Mouse (Mus musculus) G1E (cell line): ENCODE data around the gene Gsdma. TPM values are rescaled to one million over a fixed set of nuclear protein-coding genes. Genes with fewer than 3 reads are reported as not detected.
"Not testable (repeated sequence)": the region's sequence is repeated elsewhere in the genome, so short reads cannot be mapped to it uniquely, and the experiment has no call there.

Experiments used
- ATAC-seq: 2 replicates; pipeline ENCODE4 v1.8.0; 2016; ENCODE audit warnings: mild to moderate bottlenecking; ENCODE audit not compliant: insufficient number of reproducible peaks, poor library complexity, low FRiP score, severe bottlenecking; ENCODE audit errors: extremely low read depth
- DNase-seq: peaks from one replicate; pipeline ENCODE4 v3.0.0; 2012; ENCODE audit warnings: low spot score
- H3K27me3 ChIP-seq: 2 replicates; pipeline ENCODE4 v1.6.1; 2012; ENCODE audit warnings: mild to moderate bottlenecking, low read length, inconsistent platforms; ENCODE audit not compliant: insufficient read depth
- H3K36me3 ChIP-seq: replicated peaks from 2 replicates; pipeline ENCODE3; 2012; ENCODE audit warnings: mild to moderate bottlenecking, inconsistent platforms
- H3K4me1 ChIP-seq: 2 replicates; pipeline ENCODE4 v1.6.1; 2012; ENCODE audit warnings: low read depth, low read length, inconsistent platforms, mixed read lengths; ENCODE audit not compliant: insufficient read depth
- H3K4me3 ChIP-seq: 2 replicates; pipeline ENCODE4 v1.5.1; 2012; ENCODE audit warnings: low read depth, mild to moderate bottlenecking, inconsistent platforms, low read length, moderate library complexity, mixed read lengths
- H3K9me3 ChIP-seq: replicated peaks from 2 replicates; pipeline ENCODE4 v1.6.1; 2012; ENCODE audit warnings: inconsistent platforms
- CTCF ChIP-seq: IDR thresholded peaks from 2 replicates; pipeline ENCODE4 v1.5.1; 2012; ENCODE audit warnings: low read depth, low read length, inconsistent platforms, mixed read lengths
- GATA1 ChIP-seq: IDR thresholded peaks from 2 replicates; pipeline ENCODE4 v1.6.1; 2012; ENCODE audit warnings: borderline replicate concordance, low read length, inconsistent platforms, mixed read lengths
- GATA2 ChIP-seq: IDR thresholded peaks from 2 replicates; pipeline ENCODE4 v1.6.1; 2012; ENCODE audit warnings: low read depth, low read length, inconsistent platforms, borderline replicate concordance
- POLR2AphosphoS5 ChIP-seq: IDR thresholded peaks from 2 replicates; pipeline ENCODE4 v1.6.1; 2012; ENCODE audit warnings: low read depth, low read length, inconsistent platforms; ENCODE audit not compliant: insufficient replicate concordance
- TAL1 ChIP-seq: conservative IDR thresholded peaks from 2 replicates; pipeline ENCODE4 v1.6.1; 2012; ENCODE audit warnings: low read depth, low read length, inconsistent platforms, mixed read lengths
- polyA plus RNA-seq: library from polyadenylated mRNA; stranded (reverse); fragments of >175 nt; gene quantifications from 2 replicates; pipeline ENCODE4 v1.2.3, GENCODE M21; 2012
- total RNA-seq, 2 experiments: library from RNA; stranded (forward) in 1 of 2; stranded (reverse) in 1 of 2; fragments of 200-1000 nt in 1 of 2; fragments of >200 nt in 1 of 2; fragmentation: Nextera tagmentation in 1 of 2; gene quantifications; 2 replicates each; pipeline ENCODE4 v1.2.3; 2014 to 2017

Gsdma gene
- total and polyA plus RNA-seq, 3 experiments, result 0.03 TPM; not detected in 2

- Histone ChIP-seq H3K27me3 (peaks cover 39% of the 10 kb centered on the region), H3K4me1 (peaks cover 10% of the 10 kb centered on the region), H3K36me3 (no peaks in the 10 kb centered on the region), H3K9me3 (no peaks in the 10 kb centered on the region), H3K4me3 (no peak overlapping the region)
- peak; percentile 47 for DNase-seq
- no peak for TF ChIP-seq TAL1
- TF ChIP-seq CTCF, result peak; percentile 79
- no peak for ATAC-seq
Measured at GRCm38 (mm10) chr11:98660517-98660916, 3.6 kb upstream of the Gsdma start.

DNA sequence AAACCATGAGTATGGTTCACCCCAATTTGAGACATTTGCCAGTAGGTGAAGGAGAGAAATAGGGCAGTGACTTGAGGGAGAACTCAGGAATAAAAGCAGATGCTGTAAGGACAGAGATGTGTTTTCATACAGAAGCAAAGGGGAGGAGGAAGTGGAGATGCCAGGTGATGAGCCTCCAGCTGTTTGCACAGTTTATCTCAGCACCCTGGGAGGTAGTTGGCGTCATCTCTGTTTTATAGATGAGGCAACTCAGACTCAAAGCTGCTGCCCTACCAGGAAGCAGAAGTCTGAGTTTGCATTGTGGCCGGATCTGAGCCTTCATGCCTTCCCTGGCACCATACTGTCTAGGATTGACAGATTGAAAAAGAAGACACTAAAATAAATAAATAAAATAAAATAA lies 4.8 kb downstream of the Gsdma start:
- Histone ChIP-seq H3K9me3 (no peaks in the 10 kb centered on the region), H3K27me3 (peaks cover 54% of the 10 kb centered on the region), H3K4me1 (peaks cover 24% of the 10 kb centered on the region), H3K4me3 (no peak overlapping the region), H3K36me3 (no peaks in the 10 kb centered on the region)
- no peak for TF ChIP-seq GATA1
- DNase-seq, result no peak
- ATAC-seq, result no peak

DNA sequence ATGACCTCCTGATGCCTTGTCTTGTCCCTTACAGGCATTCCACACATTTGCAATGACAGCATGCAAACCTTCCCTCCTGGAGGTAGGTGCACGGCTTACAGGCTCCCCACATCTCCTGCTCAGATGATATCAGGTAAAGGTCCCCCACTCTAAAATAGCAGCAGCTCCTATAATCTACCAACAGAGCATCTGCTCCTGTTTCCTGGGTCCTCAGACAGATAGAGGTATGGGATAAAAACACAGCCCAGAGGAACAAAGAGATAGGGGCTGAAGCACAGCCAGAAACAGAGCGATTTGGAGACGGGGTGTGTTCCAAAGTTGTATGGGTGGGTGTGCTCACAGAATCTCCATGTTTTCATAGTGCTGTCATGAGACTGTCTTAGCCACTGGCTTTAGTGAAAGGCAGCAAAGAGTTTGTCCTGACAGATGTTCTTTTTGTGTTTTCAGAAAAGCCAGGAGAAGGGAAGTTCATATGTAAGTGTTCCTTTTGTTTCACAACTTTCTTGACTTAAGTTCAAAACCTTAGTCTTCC lies 7.2 kb downstream of the Gsdma start:
- peaks cover 54% of the 10 kb centered on the region for H3K27me3 ChIP-seq
- peaks cover 30% of the 10 kb centered on the region for H3K4me1 ChIP-seq
- H3K36me3 ChIP-seq, result no peaks in the 10 kb centered on the region
- TF ChIP-seq GATA2 (no peak), TAL1 (no peak), POLR2AphosphoS5 (no peak), CTCF (no peak), GATA1 (no peak)
- DNase-seq (no peak), ATAC-seq (no peak)
- no peaks in the 10 kb centered on the region for H3K9me3 ChIP-seq
- no peak overlapping the region for H3K4me3 ChIP-seq

DNA sequence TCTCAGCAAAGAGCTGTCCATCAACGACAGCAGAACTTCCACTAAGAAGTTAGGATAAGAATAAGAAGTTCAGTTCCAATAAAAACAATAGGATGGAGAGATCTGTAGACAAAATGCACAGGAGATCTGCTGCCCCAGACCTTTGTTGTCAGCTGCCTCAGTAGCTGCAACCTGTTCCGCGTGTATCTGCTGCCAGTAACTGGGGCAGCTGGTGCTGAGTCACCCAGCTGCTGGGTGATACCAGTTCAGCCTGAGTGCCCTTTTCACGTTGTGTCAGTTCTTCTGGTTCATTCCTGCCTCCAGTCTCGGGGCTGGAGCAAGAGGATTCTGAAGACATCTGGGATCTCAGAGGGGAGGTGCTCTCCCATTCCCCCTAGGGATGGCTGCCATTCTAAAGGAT lies 7.7 kb downstream of the Gsdma start:
- peaks cover 54% of the 10 kb centered on the region for H3K27me3 ChIP-seq
- peaks cover 30% of the 10 kb centered on the region for H3K4me1 ChIP-seq
- H3K4me3 ChIP-seq, result no peak overlapping the region
- H3K9me3 ChIP-seq, result no peaks in the 10 kb centered on the region
- H3K36me3 ChIP-seq, result no peaks in the 10 kb centered on the region
- ATAC-seq (peak; percentile 15; the same call in 1 of the 2 replicates), DNase-seq (no peak)
- no peak for TF ChIP-seq GATA1
- no peak for TF ChIP-seq GATA2
- TF ChIP-seq POLR2AphosphoS5, result no peak
- no peak for TF ChIP-seq CTCF

DNA sequence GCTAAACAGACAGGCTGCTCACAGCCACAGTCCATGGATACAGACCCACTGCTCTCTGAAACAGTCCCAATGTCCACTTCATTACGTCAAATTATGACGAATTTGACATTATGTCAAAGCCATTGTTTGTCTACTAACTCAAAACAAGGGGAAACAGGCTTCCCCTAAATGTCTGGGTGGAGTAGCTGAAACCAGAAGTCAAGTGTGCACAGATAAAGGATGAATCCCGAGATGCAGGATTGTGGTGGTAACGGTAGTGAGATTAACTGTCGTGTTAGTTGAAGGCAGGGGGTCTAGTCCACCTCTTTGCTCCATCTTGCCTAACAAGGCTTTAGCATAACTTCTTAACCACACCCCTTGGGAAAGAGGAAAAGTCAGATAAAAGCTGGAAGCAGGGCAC lies 8.3 kb downstream of the Gsdma start:
- Histone ChIP-seq H3K4me1 (peaks cover 32% of the 10 kb centered on the region), H3K4me3 (no peak overlapping the region; the same call in 1 of the 2 replicates), H3K36me3 (no peaks in the 10 kb centered on the region), H3K9me3 (no peaks in the 10 kb centered on the region), H3K27me3 (peaks cover 50% of the 10 kb centered on the region)
- no peak for DNase-seq
- TF ChIP-seq TAL1 (no peak), POLR2AphosphoS5 (no peak), GATA1 (no peak), CTCF (no peak)
- no peak for ATAC-seq

- H3K9me3 ChIP-seq, ATAC-seq, H3K36me3 ChIP-seq, DNase-seq: not testable (repeated sequence)
- H3K4me1 ChIP-seq, result peaks cover 36% of the 10 kb centered on the region
- peaks cover 47% of the 10 kb centered on the region for H3K27me3 ChIP-seq
- H3K4me3 ChIP-seq, result peak overlapping the region; percentile 28; the same call in 1 of the 2 replicates
Measured at GRCm38 (mm10) chr11:98673136-98673535, 9.0 kb downstream of the Gsdma start.

GRCm38 (mm10) chr11:98675829-98676363 lies 11.7 kb downstream of the Gsdma start:
- TF ChIP-seq GATA1 (no peak), CTCF (no peak), GATA2 (no peak), POLR2AphosphoS5 (no peak), TAL1 (no peak)
- no peak overlapping the region for H3K4me3 ChIP-seq
- no peaks in the 10 kb centered on the region for H3K36me3 ChIP-seq
- H3K4me1 ChIP-seq, result peaks cover 56% of the 10 kb centered on the region
- no peaks in the 10 kb centered on the region for H3K9me3 ChIP-seq
- DNase-seq, result no peak
- no peak for ATAC-seq
- H3K27me3 ChIP-seq, result peaks cover 32% of the 10 kb centered on the region
